Mouse (Mus musculus) intestine, postnatal 0 days (tissue): ENCODE results near the gene Creb3l1. TPM values are rescaled to one million over a fixed set of nuclear protein-coding genes. Genes with fewer than 3 reads are reported as not detected.

Experiments
- ATAC-seq: fragments of 200-750 bp; cut with Nextera tagmentation; 2 replicates; pipeline ENCODE4 v1.8.0; 2017; ENCODE audit warnings: mild to moderate bottlenecking, moderate TSS enrichment, moderate library complexity
- H3K27ac ChIP-seq: fragments of 300-500 bp; sonication (generic); 2 replicates; pipeline ENCODE4 v1.5.1; 2014; ENCODE audit warnings: mild to moderate bottlenecking, low read depth, low read length, moderate library complexity
- H3K27me3 ChIP-seq: fragments of 300-500 bp; sonication (generic); replicated peaks from 2 replicates; pipeline ENCODE4 v1.6.1; 2014; ENCODE audit warnings: low read length, mixed read lengths; ENCODE audit not compliant: control insufficient read depth, insufficient read depth
- H3K36me3 ChIP-seq: fragments of 300-500 bp; sonication (generic); 2 replicates; pipeline ENCODE4 v1.6.1; 2014; ENCODE audit warnings: mild to moderate bottlenecking, moderate library complexity; ENCODE audit not compliant: control insufficient read depth, insufficient read depth
- H3K4me1 ChIP-seq: fragments of 300-500 bp; sonication (generic); replicated peaks from 2 replicates; pipeline ENCODE4 v1.6.1; 2014; ENCODE audit warnings: antibody characterized with exemption, low read length, mixed read lengths; ENCODE audit not compliant: control insufficient read depth, insufficient read depth
- H3K4me2 ChIP-seq: fragments of 300-500 bp; sonication (generic); replicated peaks from 2 replicates; pipeline ENCODE4 v1.6.1; 2014; ENCODE audit warnings: low read depth, mild to moderate bottlenecking, moderate library complexity
- H3K4me3 ChIP-seq: fragments of 300-500 bp; sonication (generic); 2 replicates; pipeline ENCODE4 v1.5.1; 2014; ENCODE audit warnings: low read depth, low read length
- H3K9ac ChIP-seq: fragments of 300-500 bp; sonication (generic); 2 replicates; pipeline ENCODE4 v1.6.1; 2014; ENCODE audit warnings: mild to moderate bottlenecking, low read depth, low read length
- H3K9me3 ChIP-seq: fragments of 300-500 bp; sonication (generic); 2 replicates; pipeline ENCODE4 v1.6.1; 2016; ENCODE audit warnings: mixed run types; ENCODE audit not compliant: control insufficient read depth
- CTCF ChIP-seq: sonication (generic); IDR thresholded peaks from 2 replicates; pipeline ENCODE4 v1.5.1; 2016; ENCODE audit warnings: low read depth, mild to moderate bottlenecking, control low read depth, antibody characterized with exemption, moderate library complexity
- WGBS: fragments of 180-500 bp; shearing (Covaris S2); extraction: QIAGEN DNeasy Blood & Tissue Kit; methylation state at CpG from one replicate; pipeline ENCODE4 v1.1.7; 2014; 5-methylcytosine and 5-hydroxymethylcytosine counted together
- polyA plus RNA-seq: library from polyadenylated mRNA; unstranded; fragments of >200 nt; fragmentation: Nextera tagmentation; extraction: Ambion mirVana; gene quantifications from 2 replicates; pipeline ENCODE4 v1.2.1, GENCODE M21; 2015

Creb3l1 gene
- polyA plus RNA-seq, 1 experiment from 2014 or later, result 8.4 TPM

DNA sequence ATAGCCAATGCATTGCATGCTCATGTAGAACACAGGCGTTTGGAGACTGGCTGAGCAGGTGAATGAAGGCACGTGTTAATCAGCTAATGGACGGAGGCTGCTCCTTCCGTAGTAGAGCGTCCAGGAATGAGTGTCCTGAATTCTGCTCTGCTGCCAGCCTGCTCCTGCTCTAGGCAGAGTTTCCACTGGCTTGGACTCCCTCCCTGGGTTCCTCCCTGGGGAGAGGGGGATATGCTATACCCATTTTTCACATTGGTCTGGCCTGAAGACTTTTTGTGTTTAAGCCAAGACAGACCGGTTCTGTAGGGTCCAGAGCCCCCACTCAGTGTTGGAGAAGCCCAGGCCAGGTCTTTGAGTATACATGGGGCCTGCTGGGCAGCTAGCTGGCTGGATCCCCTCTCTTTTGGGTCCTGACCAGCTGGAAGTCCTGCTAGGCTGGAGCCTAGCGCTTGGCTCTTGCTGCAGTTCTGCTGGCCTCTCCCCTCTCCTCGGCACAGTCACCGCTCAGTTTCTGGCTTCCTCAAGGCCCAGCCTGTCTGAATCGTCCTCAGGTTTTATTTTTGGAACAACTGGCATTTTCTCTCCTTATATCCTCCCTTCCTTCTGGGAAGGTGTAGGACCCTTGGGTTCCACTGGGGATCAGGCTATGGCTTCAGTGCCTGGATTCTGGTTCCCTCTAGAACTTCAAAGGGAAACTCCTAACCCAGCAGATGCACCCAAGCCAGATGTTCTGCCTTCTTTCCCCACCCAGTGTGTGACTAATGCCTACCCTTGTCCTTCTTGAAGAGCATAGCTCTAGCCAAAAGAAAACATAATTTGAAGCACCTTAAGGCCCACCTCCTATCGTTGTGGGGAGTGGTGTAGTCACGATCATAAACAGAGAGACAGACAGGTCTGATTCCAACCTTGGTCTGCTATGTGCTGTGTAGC is 12.6 kb downstream of the Creb3l1 start:
- Histone ChIP-seq H3K27ac (no peak overlapping the region), H3K36me3 (no peaks in the 10 kb centered on the region), H3K27me3 (no peaks in the 10 kb centered on the region), H3K9ac (no peak overlapping the region), H3K4me3 (no peak overlapping the region), H3K4me1 (0 out of 2 replicates have a peak, but pooled peaks cover 1% of the 10 kb centered on the region), H3K4me2 (no peak overlapping the region), H3K9me3 (no peaks in the 10 kb centered on the region)
- WGBS, result 72% methylated on average over 12 of the region's 12 CpGs
- TF ChIP-seq CTCF, result no peak
- no peak for ATAC-seq

GRCm38 (mm10) chr2:92008623-92009404 is 15.5 kb downstream of the Creb3l1 start:
- Histone ChIP-seq H3K27me3 (no peaks in the 10 kb centered on the region), H3K9ac (peak overlapping the region; percentile 45), H3K36me3 (no peaks in the 10 kb centered on the region), H3K4me2 (peak overlapping the region; percentile 92), H3K27ac (peak overlapping the region; percentile 60; the same call in 1 of the 2 replicates), H3K4me1 (no peaks in the 10 kb centered on the region), H3K4me3 (peak overlapping the region; percentile 52), H3K9me3 (no peaks in the 10 kb centered on the region)
- WGBS, result 3% methylated on average over 20 of the region's 20 CpGs
- no peak; the same call in 1 of the 2 replicates for ATAC-seq
- TF ChIP-seq CTCF, result no peak

DNA sequence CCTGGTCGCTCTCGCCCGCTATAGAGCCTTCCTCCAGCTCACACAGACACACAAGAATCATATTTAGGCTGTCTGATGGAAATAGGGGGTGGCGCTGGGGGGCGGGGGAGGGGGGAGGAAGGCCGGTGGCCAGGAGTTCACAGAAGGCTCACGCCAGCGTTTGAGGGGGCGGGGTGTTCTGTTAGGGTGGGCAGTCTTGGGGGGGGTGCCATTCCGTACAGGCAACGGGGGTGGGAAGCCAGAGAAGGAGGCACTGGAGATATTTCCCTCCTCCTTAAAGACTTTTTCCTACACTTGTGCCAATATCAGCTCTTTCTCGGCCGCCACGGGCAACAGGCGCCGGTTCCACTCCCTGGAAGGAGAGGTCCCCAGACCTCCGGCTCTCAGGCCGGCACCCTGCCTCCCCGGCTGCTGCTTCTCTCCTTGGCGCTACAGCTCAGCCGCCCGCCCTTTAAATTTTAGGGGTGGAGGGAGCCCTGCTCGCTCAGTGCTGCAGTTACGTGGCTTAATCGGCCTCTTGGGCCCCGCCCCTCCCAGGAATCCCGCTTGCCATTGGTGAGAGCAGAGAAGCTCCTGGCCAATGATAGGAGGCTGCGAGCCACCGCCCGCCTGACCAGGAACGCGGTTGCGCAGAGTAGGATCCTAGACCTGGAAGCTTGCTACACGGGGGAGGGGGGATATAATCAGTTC is 16.2 kb downstream of the Creb3l1 start:
- no peaks in the 10 kb centered on the region for H3K4me1 ChIP-seq
- no peaks in the 10 kb centered on the region for H3K9me3 ChIP-seq
- peak overlapping the region; percentile 46; the same call in 1 of the 2 replicates for H3K9ac ChIP-seq
- H3K4me2 ChIP-seq, result peak overlapping the region; percentile 92
- no peak for TF ChIP-seq CTCF
- H3K4me3 ChIP-seq, result peak overlapping the region; percentile 52
- peak overlapping the region; percentile 51; the same call in 1 of the 2 replicates for H3K27ac ChIP-seq
- H3K27me3 ChIP-seq, result no peaks in the 10 kb centered on the region
- peak; percentile 94 for ATAC-seq
- under 1% methylated on average over 34 of the region's 34 CpGs for WGBS
- no peaks in the 10 kb centered on the region for H3K36me3 ChIP-seq

- H3K4me3 ChIP-seq, result peak overlapping the region; percentile 52
- WGBS, result 4% methylated on average over 28 of the region's 28 CpGs
- H3K4me1 ChIP-seq, result no peaks in the 10 kb centered on the region
- H3K4me2 ChIP-seq, result peak overlapping the region; percentile 92
- peak; percentile 72 for TF ChIP-seq CTCF
- no peaks in the 10 kb centered on the region for H3K9me3 ChIP-seq
- H3K9ac ChIP-seq, result peak overlapping the region; percentile 46; the same call in 1 of the 2 replicates
- peak; percentile 6; the same call in 1 of the 2 replicates for ATAC-seq
- H3K36me3 ChIP-seq, result no peaks in the 10 kb centered on the region
- H3K27ac ChIP-seq, result peak overlapping the region; percentile 51; the same call in 1 of the 2 replicates
- no peaks in the 10 kb centered on the region for H3K27me3 ChIP-seq
These were observed 17.1 kb downstream of the Creb3l1 start for GRCm38 (mm10) chr2:92006983-92007921.

GRCm38 (mm10) chr2:92006491-92006890 is 17.8 kb downstream of the Creb3l1 start:
- Histone ChIP-seq H3K4me3 (no peak overlapping the region), H3K9me3 (no peaks in the 10 kb centered on the region), H3K27ac (no peak overlapping the region), H3K36me3 (no peaks in the 10 kb centered on the region), H3K4me1 (no peaks in the 10 kb centered on the region), H3K9ac (no peak overlapping the region), H3K4me2 (peak overlapping the region; percentile 92; the same call in 1 of the 2 replicates), H3K27me3 (no peaks in the 10 kb centered on the region)
- 34% methylated on average over 6 of the region's 6 CpGs for WGBS
- no peak for TF ChIP-seq CTCF
- no peak for ATAC-seq
